Mouse (Mus musculus): ENCODE results near the gene Plekhm2. TPM values are rescaled to one million over a fixed set of nuclear protein-coding genes. Genes with fewer than 3 reads are reported as not detected.

Plekhm2 gene
- 10 to 100 TPM; 81.0 to 83.1 TPM for total RNA-seq (2021)

DNA sequence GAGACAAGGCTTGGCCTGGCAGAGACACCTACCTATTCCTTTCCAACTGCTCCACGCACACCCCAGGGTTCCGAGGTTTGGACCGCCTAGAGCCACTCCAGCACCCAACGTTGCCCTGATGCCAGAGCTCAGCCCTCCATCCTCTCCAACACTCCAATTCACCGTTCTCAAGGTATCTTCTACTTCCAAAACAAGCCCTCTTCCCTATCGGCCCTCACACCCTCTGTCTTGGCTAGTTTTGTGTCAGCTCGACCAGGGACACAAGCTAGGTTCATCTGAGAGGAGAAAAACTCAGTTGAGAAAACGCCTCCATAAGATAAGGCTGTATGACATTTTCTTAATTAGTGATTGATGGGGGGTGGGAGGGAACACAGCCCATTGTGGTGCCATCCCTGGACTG lies at the start of gene Plekhm2:
Gene Plekhm2 (minus strand): TSS at position 101 of the 400 bp plus-strand sequence.
- intact Hi-C loops (cut with DNase I): loop anchor here (2.0 kb wide), 2 partner anchors 16 to 54 kb away; no protein-coding TSS in a partner anchor
- no peak for DNase-seq

DNA sequence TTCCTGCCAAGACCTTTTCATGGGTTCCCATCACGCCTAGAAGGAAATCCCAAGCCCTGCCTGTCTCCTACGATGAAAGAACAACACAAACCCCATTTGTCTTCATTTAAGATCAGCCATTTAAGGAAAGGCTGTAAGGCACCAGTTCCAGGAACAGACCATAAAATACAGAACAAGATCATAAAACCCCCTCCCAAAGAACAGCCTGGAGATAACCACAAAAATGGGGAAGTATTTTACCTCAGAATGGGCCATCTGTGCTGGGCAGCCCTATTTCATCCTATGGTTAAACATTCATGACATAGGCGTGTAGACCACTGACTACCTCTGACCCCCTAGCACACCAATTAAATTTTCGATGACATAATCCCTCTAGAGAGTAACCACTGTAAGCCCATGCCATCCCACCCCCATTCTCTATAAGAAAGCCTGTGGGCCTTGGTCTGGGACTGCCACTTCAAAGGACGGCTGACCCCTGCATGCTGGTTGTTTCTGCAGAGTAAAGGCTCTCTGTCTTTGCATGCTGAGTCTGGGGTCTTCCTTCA lies 49.0 kb upstream of the Plekhm2 start:
- no peak for DNase-seq
- intact Hi-C loops (cut with DNase I): no loop called here

DNA sequence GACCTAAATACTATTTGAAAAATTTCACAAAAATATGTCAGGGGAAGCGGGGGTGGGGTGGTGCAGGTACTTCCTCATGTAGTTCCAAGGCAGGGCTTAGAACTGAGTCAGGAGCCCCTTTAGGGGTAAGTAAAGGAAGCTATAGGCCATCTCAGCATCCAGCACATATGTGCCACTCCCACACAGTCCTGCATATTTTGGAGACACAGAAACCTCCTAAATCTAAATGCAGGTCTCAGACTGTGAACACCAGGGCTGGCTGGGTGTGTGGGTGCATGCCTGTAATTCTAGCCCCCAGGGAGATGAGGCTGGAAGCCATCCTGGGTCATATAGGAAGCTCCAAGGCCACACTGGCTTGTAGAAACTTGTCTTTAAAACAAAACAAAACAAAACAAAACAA lies 46.6 kb upstream of the Plekhm2 start:
- intact Hi-C loops (cut with DNase I): no loop called here

DNA sequence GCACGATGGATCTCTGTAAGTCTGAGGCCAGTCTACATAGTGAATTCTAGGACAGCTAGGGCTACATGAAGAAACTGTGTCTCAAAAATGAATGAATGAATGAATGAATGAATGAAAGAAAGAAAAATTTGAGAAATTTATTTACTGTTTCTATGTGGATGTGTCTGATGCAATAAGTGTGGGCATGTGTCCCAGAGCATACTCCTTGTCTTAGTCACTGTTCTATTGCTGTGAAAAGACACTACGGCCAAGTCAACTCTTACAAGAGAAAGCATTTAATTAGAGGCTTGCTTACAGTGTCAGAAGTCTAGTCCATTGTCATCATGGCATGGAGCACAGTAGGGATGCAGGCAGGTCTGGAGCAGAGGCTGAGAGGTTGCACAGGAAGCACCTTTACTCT lies 44.3 kb upstream of the Plekhm2 start:
- intact Hi-C loops (cut with DNase I): no loop called here

More for the DNA sequence above, 46.6 kb upstream of the Plekhm2 start:
- no peak for DNase-seq

DNA sequence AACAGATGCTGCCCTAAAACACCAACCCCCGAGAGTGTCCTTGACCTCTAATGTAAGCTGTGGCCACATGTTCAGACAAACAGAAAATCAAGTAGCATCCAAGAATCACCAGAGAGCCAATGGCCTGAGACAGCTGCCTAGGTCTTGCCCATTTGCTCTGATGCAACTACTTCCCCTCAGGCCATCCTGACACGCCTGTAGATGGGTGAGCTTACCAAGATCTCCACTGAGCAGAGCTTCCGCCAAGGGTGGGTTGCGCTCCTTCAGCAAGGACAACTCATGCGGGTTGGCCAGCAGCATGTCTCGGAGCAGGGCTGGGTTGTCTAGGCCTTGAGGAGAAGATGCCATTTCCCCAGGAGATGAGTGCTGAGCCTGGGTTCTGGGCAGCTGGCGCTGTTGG lies 43.3 kb upstream of the Plekhm2 start:
- no peak for DNase-seq
- intact Hi-C loops (cut with DNase I): no loop called here

More for the DNA sequence above, 44.3 kb upstream of the Plekhm2 start:
- no peak for DNase-seq

DNA sequence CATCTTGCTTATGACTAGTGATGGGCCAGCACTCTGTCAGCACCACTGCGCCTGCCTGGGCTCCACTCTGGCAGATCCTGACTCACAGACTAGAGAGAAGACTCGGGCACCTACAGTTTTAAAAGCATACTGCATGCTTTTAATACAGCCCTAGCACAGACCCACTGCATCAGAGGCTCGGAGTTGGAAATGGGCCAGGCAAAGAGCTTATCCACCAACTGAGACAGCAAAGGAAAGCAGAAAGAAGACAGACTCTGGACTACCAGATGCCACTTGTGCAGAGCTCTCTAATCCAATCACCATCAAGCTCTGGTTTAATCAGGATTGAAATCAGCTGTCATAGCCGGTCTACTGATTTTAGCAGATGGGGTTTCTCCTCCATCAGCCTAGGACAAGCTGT lies 40.6 kb upstream of the Plekhm2 start:
- intact Hi-C loops (cut with DNase I): no loop called here
- DNase-seq: no peak

DNA sequence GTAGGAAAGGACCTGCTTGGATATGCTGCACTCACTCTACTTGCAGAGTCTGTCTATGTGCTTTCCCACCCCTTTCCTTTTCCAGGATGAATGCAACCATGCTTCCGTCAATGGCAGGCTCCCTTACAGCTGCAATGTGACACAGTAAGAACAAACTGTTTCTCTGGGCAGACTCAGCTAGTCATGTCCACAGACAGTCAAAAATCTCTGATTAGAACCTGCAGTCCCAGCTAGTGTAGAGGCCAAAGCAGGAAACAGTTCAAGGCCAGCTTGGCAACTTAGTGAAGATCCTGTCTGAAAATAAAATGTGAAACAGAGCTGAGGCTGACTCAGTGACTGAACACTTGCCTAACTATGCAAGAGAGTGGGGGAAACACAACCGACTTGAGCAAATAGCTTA lies 39.9 kb upstream of the Plekhm2 start:
- no peak for DNase-seq
- intact Hi-C loops (cut with DNase I): no loop called here

DNA sequence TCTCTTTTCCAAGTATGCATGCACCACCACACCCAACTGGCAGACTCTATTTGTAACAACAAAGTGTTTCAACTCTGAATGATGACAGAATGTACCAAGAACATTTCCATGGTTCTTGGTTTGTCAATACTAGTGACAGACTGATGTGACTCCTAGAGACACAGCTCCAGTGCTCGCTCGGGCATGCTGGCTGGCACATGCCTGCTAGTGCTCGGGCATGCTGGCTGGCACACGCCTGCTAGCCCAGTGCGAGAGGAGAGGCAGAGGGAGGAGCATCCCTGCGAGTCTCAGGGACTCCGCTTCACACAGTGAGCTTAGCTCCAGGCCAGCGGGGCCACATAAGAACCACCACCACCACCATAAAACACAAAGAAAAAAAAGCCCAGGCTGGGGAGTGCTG lies 30.0 kb upstream of the Plekhm2 start:
- intact Hi-C loops (cut with DNase I): no loop called here

DNA sequence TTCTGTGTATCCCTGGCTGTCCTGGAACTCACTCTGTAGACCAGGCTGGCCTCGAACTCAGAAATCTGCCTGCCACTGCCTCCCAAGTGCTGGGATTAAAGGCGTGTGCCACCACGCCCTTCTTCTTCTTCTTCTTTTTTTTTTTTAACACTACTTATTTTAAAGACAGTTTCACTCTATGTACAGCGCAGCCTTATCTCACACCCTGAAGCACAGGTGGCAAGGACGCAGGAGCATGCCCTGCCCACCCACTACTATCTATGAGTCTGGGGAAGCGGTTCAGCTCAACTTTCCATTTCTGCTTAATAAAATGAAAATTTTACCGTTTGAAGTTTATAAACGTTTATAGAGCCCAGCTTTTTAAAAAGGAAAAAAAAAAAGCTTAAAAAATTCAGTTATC lies 23.8 kb upstream of the Plekhm2 start:
- intact Hi-C loops (cut with DNase I): no loop called here
- DNase-seq: no peak

More for the DNA sequence above, 30.0 kb upstream of the Plekhm2 start:
- DNase-seq: no peak

DNA sequence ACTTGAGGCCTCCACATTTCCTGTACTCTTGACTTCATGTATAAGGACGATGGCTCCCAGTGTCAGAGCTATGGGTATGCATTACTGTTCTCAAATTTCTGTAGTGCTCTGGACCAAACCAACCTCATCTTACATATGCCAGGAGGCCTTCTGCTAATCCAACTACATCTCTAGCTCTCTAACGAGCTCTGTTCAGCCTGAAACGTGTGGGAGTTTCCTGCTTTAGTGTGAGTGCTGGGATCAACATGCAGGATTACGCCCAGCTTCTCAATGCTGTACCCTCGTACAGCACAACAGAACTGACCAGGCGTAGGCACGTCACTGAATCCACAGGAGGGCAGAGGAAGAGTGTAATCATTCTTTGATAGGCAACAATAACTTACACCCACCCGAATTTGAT lies 21.8 kb upstream of the Plekhm2 start:
- no peak for DNase-seq
- intact Hi-C loops (cut with DNase I): no loop called here

DNA sequence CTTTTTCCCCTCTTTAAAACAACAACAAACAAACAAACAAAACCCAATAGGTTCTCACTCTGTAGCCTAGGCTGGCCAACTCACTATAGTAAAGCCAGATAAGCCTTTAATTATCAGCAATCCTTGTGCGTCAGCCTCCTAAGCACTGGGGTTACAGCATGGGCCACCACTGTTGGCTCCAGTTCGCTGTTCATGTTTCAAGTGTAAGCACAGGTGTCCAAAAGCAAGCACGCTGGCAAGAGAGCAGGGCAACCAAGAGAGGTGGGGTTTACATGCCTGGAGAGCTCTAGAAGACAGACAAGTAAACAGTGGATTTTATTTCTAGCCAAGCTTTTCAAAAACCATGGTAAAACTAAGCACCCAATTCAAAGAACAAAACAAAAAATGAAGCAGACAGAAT lies 21.4 kb upstream of the Plekhm2 start:
- intact Hi-C loops (cut with DNase I): no loop called here
- DNase-seq: no peak

DNA sequence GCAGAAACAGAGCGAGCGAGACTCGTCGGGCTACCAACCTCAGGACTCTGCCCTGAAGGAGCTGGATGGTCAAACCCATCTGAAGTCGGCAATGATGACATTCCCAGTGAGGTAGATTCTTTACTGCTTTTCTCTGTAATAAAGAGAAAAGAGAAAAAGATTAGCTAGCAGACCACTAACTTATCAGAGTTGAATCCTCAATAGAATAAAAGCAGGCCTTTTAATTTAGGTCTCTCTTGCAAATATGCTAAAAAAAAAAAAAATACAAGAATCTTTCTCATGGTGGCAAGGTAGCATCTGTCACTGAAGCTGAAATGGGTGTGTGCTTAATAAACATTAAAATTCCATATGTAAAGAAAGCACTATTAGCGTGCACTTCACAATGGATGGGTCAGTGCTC lies 20.8 kb upstream of the Plekhm2 start, which contains the start of gene Rsc1a1:
Gene Rsc1a1 (minus strand): TSS at position 101 of the 400 bp plus-strand sequence.
- intact Hi-C loops (cut with DNase I): no loop called here
- no peak for DNase-seq

DNA sequence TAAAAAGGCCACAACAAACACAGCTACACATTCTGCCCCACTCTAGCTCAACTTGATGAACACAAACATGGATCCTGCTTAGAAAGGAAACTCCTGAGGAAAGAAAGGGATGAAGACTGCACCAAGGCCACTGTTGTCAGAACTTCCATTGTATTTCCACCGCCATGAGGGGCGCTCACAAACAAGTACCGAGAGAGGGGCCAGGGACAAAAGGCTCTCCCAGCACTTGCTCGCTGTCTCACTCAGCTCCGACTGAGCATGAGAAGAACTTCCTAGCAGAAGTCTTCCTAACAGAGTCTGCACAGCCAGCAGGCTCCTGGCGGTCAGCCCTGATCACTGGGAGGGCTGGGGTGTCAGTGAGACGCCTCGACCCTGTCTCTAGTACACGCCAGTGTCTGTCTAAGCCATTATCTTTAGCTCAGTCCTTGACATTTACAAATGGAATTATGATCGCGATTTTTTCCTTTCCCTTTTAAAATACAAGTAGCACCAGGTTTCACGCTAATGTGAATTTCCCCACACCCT lies 18.1 kb upstream of the Plekhm2 start:
- peak; percentile 55 to 61 for DNase-seq
- intact Hi-C loops (cut with DNase I): no loop called here

DNA sequence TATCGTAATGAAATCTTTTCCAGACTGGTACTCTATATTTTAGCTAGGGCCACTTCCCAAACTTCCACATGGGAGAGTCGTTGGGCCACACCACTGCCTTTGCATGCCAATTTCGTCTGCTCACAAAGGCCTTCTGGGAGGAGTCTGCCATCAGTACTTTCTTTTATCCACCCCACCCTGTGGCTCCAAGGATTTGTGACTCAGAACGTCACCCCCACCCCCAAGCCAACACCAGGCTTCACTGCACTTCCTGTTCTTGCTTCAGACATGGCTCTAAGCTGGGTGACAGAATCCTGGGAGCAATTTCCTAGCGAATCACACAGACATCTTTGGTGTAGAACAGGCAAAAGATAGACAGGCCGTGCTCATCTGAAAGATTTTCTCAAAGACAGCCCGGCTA lies 17.1 kb upstream of the Plekhm2 start:
- peak; percentile 49 to 56 for DNase-seq
- intact Hi-C loops (cut with DNase I): loop anchor here (2.0 kb wide), 2 partner anchors 17 to 63 kb away; partner anchors contain the start of genes Plekhm2 and Tmem82

DNA sequence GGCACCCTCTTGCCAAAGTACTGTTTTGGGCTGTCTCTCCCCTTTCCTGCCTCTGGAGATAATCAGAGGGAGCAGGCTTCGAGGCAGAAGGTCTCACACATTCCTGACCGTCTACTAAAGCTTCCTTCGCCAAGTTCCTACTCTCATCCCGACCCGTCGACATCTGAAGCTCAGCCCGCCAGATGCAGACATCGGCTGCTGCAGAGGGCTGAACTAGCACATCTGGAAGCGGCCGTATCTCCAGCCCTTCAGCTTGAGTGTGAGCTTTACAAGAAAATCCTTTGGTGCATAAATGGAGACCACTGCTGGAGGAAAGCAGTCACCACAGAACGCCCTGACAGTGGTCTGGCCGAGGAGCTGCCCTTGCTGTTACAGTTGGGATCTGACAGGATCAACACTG lies 16.2 kb upstream of the Plekhm2 start:
- peak in 1 of 2 experiments; percentile 25 for DNase-seq
- intact Hi-C loops (cut with DNase I): loop anchor here (2.0 kb wide), 2 partner anchors 16 to 62 kb away; partner anchors contain the start of genes Plekhm2 and Tmem82

DNA sequence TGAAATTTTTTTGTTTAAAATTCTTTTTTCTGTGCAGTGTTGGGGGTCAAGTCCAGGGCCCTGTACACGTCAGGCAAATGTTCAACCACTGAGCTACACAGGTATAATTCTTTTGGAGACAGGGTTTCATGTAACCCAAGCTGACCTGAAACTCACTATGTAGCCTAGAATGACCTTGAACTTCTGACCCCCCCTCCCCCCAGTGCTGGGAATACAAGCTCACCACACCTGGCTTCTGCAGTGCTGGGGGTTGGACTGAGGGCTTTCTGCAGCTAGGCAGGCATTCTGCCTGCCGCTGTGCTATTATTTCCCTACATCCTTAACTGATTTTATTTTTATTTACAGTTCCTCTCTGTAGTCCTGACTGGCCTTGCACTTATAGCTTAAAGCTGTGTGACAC lies 14.3 kb upstream of the Plekhm2 start:
- intact Hi-C loops (cut with DNase I): no loop called here
- no peak for DNase-seq

DNA sequence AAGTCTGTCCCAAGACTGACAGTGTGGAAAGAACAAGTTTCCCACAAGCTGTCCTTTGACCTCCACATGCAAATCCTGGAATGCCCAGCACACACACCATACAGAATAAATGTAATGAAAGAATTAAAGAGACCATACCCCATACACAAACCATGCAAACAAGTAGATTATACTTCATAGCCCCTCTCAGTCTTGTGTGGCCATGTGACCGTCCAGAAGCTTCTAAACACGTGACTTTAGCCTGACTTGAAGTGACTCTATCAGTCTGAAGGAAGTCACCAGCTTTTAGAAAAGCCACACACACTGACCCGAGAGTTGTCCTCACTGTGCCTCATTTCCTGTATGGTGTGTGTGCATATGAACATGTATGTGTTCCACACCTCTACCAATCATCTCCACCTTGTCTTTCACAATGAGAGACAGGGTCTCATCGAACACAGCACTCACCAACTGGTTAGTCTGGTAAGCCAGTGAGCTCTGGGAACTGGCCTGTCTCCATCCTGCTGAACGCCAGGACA lies 11.8 kb upstream of the Plekhm2 start:
- no peak for DNase-seq
- intact Hi-C loops (cut with DNase I): no loop called here

DNA sequence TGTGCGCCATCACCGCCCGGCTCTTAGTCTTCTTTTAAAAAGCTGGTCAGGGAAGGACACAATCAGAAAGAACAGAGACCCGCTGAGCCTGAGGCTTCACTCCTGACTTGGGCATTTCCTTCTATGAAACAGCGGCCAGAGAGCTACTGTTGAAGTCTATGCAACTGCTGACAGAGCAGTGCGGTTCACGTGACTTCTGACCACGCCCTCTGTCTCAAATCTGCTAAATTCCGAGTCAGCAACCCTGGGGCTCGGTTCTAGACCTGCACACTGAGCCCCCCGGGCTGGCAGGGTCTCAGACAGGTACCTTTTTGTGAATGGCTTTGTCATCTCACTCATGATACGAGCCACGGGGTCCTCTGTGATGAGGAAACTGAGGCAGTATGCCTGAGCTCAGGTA lies 7.6 kb upstream of the Plekhm2 start:
- no peak for DNase-seq
- intact Hi-C loops (cut with DNase I): no loop called here

DNA sequence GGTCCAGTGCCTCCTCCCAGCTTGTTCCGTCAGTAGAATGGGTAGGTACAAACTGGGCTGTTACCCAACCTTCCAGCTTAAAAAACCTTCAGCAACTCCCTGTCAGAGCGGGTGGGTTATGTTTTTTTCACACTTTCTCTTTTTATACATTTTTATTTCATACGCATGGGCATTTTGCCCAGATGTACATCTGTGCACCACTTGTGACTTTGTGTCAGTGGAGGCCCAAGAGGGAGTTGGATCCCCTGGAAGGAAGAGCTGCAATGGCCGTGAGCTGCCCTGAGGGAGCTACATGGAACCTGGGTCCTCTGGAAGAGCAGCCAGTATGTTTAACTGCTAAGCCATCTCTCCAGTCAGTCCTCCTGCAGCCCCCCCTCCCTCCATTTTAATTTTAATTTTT lies 6.7 kb upstream of the Plekhm2 start:
- DNase-seq: no peak
- intact Hi-C loops (cut with DNase I): no loop called here

DNA sequence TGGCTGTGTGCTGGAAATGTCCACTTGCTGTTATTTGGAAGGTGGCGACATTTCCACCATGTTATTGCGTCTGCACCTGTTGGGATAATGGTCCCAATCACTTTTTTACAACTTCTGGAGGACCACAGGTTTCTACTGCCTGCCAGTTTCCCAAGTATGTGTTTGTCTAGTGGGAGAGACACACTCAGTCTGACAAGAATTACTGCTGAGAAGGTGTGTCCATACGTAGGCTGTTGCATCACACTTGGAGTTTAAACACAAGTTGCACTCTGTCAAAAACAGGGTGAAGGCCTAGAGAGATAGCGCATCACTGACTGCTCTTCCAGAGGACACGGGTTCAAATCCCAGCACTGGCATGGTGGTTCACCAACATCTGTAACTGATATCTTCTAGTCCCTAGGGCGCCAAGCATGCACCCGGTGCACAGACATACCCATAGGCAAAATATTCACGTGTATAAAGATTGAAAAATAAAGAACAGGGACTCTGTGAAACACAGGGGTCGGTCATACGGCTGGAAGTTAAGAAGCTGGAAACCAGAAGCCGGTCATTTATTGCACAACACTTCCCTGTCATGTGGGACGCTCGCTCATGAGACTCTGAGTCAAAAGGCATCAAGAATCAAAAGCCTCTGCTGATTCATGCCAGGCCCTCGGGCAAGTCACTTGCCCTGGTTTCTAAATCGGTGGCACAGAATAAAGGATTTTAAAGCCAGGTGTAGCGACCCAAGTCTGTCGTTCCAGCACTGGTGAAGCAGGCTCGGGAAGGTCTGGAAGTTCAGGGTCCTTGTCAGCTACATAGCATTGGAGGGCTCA lies 5.4 kb upstream of the Plekhm2 start:
- intact Hi-C loops (cut with DNase I): no loop called here
- no peak for DNase-seq

DNA sequence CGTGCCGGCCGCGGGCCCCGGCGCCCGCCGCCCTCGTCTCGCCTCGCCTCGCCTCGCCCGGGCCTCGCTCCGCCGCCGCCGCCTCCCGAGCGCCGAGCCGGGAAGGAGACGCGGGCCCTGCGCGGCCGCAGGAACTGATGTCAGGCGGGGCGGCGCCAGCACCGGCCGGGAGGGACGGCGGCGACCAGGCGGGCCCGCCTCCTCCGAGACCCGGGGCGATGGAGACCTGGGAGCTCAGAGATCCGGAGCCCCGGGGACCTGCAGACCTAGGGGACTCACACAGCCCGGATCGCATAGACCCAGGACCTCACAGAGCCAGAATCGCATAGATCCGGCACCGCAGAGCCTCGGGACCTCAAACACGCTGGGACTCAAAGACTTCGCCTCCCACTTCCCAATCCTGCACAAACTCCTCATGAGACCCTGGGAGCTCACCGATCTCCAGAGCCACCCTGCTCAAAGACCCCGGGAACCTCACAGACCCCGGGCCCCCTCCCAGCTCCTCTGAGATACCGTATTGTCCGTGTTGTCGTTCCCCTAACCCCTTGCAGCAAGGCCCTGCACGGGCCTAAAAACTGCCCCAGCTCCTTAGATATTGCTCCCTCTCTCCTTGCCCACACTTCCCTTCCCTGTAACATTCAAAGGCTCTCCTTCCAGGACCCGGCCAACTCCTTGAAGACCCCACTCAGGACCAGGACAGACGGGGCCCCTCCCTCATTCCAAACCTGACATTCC lies 521 bp downstream of the Plekhm2 start:
- peak; percentile 84 for DNase-seq
- intact Hi-C loops (cut with DNase I): loop anchor here (2.0 kb wide), 2 partner anchors 17 to 55 kb away; no protein-coding TSS in a partner anchor
